Mouse (Mus musculus) stomach, embryonic 14.5 days (tissue): ENCODE measurements around the gene Hmgcl. TPM values are rescaled to one million over a fixed set of nuclear protein-coding genes. Genes with fewer than 3 reads are reported as not detected.

Experiments
- ATAC-seq: fragments of 200-750 bp; cut with Nextera tagmentation; 2 replicates; pipeline ENCODE4 v1.8.0; 2017; ENCODE audit warnings: low read depth, moderate TSS enrichment; ENCODE audit not compliant: insufficient number of reproducible peaks, insufficient read depth, low FRiP score
- H3K27ac ChIP-seq: fragments of 300-500 bp; sonication (generic); 2 replicates; pipeline ENCODE4 v1.5.1; 2014; ENCODE audit warnings: mild to moderate bottlenecking, low read length, moderate library complexity, mixed read lengths
- H3K27me3 ChIP-seq: fragments of 300-500 bp; sonication (generic); 2 replicates; pipeline ENCODE4 v1.6.1; 2014; ENCODE audit warnings: low read length, control low read depth, mixed read lengths; ENCODE audit not compliant: control insufficient read depth, insufficient read depth
- H3K36me3 ChIP-seq: fragments of 300-500 bp; sonication (generic); 2 replicates; pipeline ENCODE4 v1.6.1; 2014; ENCODE audit warnings: mild to moderate bottlenecking, control low read depth, low read length, moderate library complexity, mixed read lengths; ENCODE audit not compliant: control insufficient read depth, insufficient read depth
- H3K4me1 ChIP-seq: fragments of 300-500 bp; sonication (generic); 2 replicates; pipeline ENCODE4 v1.6.1; 2014; ENCODE audit warnings: low read length, control low read depth, mixed read lengths; ENCODE audit not compliant: control insufficient read depth, insufficient read depth
- H3K4me2 ChIP-seq: fragments of 300-500 bp; sonication (generic); replicated peaks from 2 replicates; pipeline ENCODE4 v1.6.1; 2014; ENCODE audit warnings: low read depth, low read length, control low read depth
- H3K4me3 ChIP-seq: fragments of 300-500 bp; sonication (generic); 2 replicates; pipeline ENCODE4 v1.5.1; 2014; ENCODE audit warnings: low read depth, low read length, control low read depth
- H3K9ac ChIP-seq: fragments of 300-500 bp; sonication (generic); replicated peaks from 2 replicates; pipeline ENCODE4 v1.6.1; 2014; ENCODE audit warnings: low read depth, mild to moderate bottlenecking, control low read depth, low read length, moderate library complexity, mixed read lengths
- H3K9me3 ChIP-seq: fragments of 300-500 bp; sonication (generic); 2 replicates; pipeline ENCODE4 v1.6.1; 2016; ENCODE audit warnings: low read depth, low read length, control low read depth; ENCODE audit not compliant: control insufficient read depth
- WGBS: fragments of 180-500 bp; shearing (Covaris S2); extraction: QIAGEN DNeasy Blood & Tissue Kit; methylation state at CpG from one replicate; pipeline ENCODE4 v1.1.7; 2014; 5-methylcytosine and 5-hydroxymethylcytosine counted together
- polyA plus RNA-seq: library from polyadenylated mRNA; unstranded; fragments of >200 nt; fragmentation: Nextera tagmentation; extraction: Ambion mirVana; gene quantifications from 2 replicates; pipeline ENCODE4 v1.2.1, GENCODE M21; 2014

The Hmgcl gene
- polyA plus RNA-seq, 1 experiment from 2014 or later, result 87.7 TPM

DNA sequence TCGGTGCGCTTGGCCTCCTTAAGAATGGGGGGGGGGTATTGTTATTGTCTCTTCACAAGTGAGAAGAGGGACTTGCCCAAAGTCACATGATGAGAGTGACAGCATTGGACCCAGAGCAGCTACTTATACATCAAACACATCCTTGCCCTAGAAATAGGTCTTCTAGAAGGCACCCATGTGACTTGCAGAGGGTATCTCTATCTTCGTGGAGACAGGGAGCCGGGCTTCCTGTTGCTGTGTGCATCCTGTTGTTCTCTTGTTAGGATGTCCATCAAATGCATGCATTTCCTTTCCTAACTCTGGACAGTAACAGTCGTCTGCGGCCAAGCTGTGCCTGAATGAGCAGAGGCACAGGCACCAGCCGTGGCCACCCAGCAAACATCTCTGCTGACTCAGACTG, 34.7 kb upstream of the Hmgcl start:
- H3K9ac ChIP-seq, result no peak overlapping the region
- no peak overlapping the region for H3K4me3 ChIP-seq
- no peaks in the 10 kb centered on the region for H3K9me3 ChIP-seq
- no peaks in the 10 kb centered on the region for H3K36me3 ChIP-seq
- H3K4me2 ChIP-seq, result no peak overlapping the region
- WGBS, result 75% methylated on average over 7 of the region's 7 CpGs
- ATAC-seq, result no peak
- no peaks in the 10 kb centered on the region for H3K4me1 ChIP-seq
- no peaks in the 10 kb centered on the region for H3K27me3 ChIP-seq
- H3K27ac ChIP-seq, result no peak overlapping the region

DNA sequence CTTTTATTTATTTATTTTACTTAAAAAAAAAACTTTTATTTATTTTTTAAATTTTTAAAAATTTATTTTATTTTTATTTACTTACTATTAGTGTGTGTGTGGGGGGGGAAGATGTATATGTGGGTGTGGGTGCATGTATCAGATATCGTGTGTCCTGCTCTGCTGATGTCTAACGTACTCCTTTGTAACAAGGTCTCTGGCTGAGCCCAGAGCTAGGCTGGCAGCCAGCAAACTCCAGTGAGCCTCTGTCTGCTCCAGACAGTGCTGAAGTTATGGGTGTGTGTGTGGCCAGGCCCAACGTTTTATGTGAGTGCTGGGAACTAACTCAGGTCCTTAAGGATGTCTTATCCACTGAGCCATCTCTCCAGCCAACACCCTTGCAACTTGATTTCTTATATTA, 34.1 kb upstream of the Hmgcl start:
- WGBS, result 63% methylated on average over 3 of the region's 3 CpGs
- Histone ChIP-seq H3K9me3 (no peaks in the 10 kb centered on the region), H3K4me2 (no peak overlapping the region), H3K36me3 (no peaks in the 10 kb centered on the region), H3K27ac (no peak overlapping the region), H3K4me1 (no peaks in the 10 kb centered on the region), H3K27me3 (no peaks in the 10 kb centered on the region), H3K4me3 (no peak overlapping the region), H3K9ac (no peak overlapping the region)
- no peak for ATAC-seq

DNA sequence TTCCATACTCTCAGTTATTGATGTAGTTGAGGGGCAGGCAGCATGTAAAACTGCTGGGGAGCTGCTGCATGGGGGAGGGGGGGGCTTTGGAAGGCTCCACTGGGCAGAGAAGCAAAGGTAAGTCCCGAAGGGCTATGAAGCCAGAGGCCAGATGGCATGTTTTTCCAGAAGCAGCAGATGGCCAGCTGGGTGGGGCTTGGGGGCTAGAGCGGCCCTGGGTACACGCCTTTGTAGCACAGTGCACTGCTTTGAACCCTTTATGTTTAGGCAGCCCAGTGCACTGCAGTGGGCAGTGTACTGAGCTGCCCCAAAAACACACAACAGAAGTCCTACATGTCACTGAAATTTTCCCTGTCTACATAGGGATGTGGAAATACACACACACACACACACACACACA, 33.4 kb upstream of the Hmgcl start:
- no peak overlapping the region for H3K4me2 ChIP-seq
- H3K27ac ChIP-seq, result no peak overlapping the region
- no peaks in the 10 kb centered on the region for H3K9me3 ChIP-seq
- H3K4me3 ChIP-seq, result no peak overlapping the region
- no peaks in the 10 kb centered on the region for H3K36me3 ChIP-seq
- no peak overlapping the region for H3K9ac ChIP-seq
- H3K27me3 ChIP-seq, result no peaks in the 10 kb centered on the region
- no peak for ATAC-seq
- WGBS, result 33% methylated on average over 3 of the region's 3 CpGs
- H3K4me1 ChIP-seq, result no peaks in the 10 kb centered on the region

DNA sequence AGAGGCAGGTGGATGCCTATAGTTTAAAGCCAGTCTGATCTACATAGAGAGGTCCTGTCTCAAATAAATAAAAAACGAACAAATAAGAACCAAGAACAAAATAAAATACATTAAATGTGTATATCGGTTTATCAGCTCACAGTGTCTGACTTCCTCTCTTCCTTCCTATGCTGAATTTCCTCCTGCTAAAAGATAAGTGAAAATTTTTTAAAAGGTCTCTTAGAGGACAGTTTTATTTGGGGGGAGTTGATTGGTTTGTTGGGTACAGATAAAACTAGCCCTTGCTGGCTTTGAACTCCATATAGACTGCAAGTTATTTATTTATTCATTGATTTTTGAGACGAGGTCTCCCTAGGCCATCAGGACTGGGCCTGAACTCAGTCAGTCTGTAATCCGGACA, 32.8 kb upstream of the Hmgcl start:
- 67% methylated on average over 4 of the region's 4 CpGs for WGBS

DNA sequence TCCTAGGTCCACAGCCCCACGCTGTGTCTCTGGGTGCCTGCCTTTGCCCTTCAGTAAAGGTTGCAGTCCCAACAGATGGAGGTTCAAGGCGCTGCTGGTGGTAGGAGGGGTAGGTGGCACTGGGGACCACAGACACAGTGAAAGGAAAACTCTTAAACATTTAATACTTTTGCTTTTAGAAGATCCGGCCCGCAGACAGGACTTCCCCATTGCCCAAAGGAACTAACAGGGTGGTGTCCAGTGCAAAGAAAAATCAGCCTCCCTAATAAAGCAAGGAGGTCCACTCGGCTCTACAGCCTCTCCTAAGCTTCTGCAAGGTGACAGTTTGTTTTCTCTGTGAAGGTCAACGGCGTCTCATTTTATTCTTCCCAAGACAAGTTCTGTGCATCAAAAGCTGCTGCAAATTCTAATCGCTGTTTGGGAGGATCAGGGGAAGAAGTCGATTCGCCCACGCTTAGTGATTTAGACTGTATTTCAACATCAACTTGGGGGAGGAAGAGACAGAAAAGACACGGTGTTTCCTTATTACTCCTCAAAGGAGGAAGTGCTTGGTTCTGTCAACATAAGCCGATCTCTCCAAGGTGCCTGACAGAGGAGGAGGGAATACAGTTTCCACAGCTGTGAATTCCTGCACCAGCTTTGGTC, 27.5 kb upstream of the Hmgcl start:
- H3K27ac ChIP-seq, result no peak overlapping the region
- 74% methylated on average over 13 of the region's 13 CpGs for WGBS

More for the DNA sequence above, 32.8 kb upstream of the Hmgcl start:
- Histone ChIP-seq H3K9ac (no peak overlapping the region), H3K4me2 (no peak overlapping the region), H3K4me1 (no peaks in the 10 kb centered on the region), H3K36me3 (no peaks in the 10 kb centered on the region), H3K27me3 (no peaks in the 10 kb centered on the region), H3K27ac (no peak overlapping the region), H3K4me3 (no peak overlapping the region), H3K9me3 (no peaks in the 10 kb centered on the region)
- ATAC-seq, result no peak

DNA sequence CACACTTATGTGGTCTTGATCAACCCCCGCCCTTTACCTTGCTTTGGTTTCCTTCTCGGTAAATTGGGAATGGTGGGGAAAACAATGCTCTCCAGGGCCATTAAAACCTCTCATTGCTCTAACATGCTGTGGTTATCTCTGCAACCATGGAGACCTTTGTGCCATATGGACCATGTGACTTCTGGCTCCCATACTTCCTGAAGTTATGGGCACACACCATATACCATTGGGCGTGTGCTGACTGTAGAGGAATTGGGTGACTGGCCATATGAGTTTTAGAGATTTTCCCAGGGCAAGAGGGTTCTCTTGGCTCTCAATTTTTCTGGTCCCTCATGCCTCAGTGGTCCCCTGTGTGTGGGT, 27.0 kb upstream of the Hmgcl start:
- Histone ChIP-seq H3K27me3 (no peaks in the 10 kb centered on the region), H3K4me2 (no peak overlapping the region), H3K4me1 (no peaks in the 10 kb centered on the region; the same call in 1 of the 2 replicates), H3K27ac (no peak overlapping the region), H3K9me3 (no peaks in the 10 kb centered on the region), H3K36me3 (peaks cover 6% of the 10 kb centered on the region), H3K9ac (no peak overlapping the region), H3K4me3 (no peak overlapping the region)
- ATAC-seq, result no peak
- WGBS, result 89% methylated on average over 3 of the region's 3 CpGs

More for the DNA sequence above, 27.5 kb upstream of the Hmgcl start:
- no peak overlapping the region for H3K9ac ChIP-seq
- H3K36me3 ChIP-seq, result peaks cover 2% of the 10 kb centered on the region
- no peaks in the 10 kb centered on the region; the same call in 1 of the 2 replicates for H3K4me1 ChIP-seq
- no peaks in the 10 kb centered on the region for H3K9me3 ChIP-seq
- H3K27me3 ChIP-seq, result no peaks in the 10 kb centered on the region
- ATAC-seq, result no peak
- H3K4me2 ChIP-seq, result no peak overlapping the region
- H3K4me3 ChIP-seq, result no peak overlapping the region

DNA sequence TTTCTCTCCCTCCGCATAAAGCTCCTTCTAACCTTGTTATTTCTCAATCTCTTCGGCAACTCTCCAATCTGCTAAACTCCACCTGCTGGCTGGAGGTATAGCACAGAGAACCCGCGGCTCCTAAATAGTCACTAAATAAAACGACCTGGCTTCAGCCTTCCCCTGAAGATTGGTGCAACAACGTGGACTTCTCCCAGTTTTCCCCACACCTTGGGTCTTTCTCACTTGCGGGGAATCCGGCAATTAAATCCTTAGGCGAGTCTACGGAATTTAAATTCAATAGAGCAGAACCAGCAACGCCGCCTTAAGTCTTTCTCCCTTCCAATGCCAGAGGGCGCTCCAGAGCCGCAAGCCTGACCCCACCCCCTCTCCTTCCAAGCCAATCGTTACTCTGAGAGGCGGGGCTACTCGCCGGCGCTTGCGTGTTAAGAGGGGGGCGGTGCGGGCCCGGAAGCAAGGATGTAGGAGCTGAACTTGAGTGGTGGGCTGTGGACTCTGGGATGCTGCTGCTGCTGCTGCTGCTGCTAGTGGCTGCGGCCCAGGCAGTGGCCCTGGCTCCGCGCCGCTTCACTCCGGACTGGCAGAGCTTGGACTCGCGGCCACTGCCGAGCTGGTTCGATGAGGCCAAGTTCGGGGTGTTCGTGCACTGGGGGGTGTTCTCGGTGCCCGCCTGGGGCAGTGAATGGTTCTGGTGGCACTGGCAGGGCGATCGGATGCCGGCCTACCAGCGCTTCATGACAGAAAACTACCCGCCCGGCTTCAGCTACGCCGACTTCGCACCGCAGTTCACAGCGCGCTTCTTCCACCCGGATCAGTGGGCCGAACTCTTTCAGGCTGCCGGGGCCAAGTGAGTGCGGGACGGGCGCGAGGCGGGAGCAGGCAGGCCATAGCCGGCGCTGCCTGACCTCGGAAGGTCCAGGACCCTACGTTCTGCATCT, 25.7 kb upstream of the Hmgcl start, which contains the start of gene Fuca1:
Gene Fuca1, plus strand, starts transcription at position 432 of the 938 bp plus-strand sequence.
- 2% methylated on average over 60 of the region's 60 CpGs for WGBS
- H3K36me3 ChIP-seq, result peaks cover 7% of the 10 kb centered on the region
- no peaks in the 10 kb centered on the region for H3K9me3 ChIP-seq

DNA sequence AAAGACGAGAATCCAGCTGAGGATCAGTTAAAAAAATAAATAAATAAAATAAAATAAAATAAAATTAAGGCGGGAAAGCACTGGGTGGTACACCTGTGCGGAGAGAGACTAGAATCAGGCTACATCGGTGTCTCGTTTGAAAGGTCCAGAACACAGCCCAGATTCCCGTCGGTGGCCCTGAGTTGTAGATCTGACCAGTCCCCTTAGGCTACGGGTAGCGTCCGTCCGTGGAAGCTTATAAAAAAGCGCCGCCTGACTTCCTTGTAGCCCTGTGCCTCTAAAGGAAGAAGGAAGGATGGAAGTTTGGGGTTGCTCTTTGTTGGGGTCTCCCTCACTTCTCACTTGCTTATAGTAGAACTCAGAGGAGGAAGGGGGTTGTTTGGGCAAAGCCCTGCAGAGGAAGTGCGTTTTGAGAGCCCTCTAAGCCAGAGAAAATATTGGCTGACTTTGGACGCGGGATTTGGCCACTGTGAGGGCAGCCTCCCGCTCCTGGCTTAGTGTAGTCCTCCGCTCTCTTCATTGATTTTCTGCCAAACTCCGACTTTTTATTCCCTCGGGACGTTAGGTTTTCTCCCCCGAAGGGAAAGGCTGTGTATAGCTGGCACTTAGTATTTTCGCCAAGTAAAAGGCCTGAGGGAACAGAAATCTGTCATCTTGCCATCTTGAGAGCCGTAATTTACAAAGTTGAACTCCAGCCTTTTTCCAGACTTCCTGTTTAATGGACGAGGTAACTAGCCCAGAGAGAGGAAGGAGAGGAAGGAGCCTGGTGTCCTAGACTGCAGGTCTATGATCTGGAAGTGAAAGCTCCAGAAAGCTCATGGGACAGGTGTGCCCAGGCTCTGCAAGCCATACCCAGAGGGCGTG, 24.8 kb upstream of the Hmgcl start:
- peak overlapping the region; percentile 81 for H3K4me3 ChIP-seq
- H3K27ac ChIP-seq, result peak overlapping the region; percentile 72
- peaks cover 10% of the 10 kb centered on the region for H3K36me3 ChIP-seq
- 0 out of 2 replicates have a peak, but pooled peaks have one; percentile 21 for ATAC-seq
- H3K4me2 ChIP-seq, result peak overlapping the region; percentile 90
- 3% methylated on average over 26 of the region's 26 CpGs for WGBS
- H3K4me1 ChIP-seq, result no peaks in the 10 kb centered on the region; the same call in 1 of the 2 replicates
- H3K9me3 ChIP-seq, result no peaks in the 10 kb centered on the region
- no peaks in the 10 kb centered on the region for H3K27me3 ChIP-seq
- peak overlapping the region; percentile 79 for H3K9ac ChIP-seq

More for the DNA sequence above, 25.7 kb upstream of the Hmgcl start, which contains the start of gene Fuca1:
- ATAC-seq, result peak; percentile 91
- Histone ChIP-seq H3K4me3 (peak within 1 kb of the TSS; percentile 81), H3K27me3 (no peaks in the 10 kb centered on the region), H3K4me2 (peak within 1 kb of the TSS; percentile 90), H3K9ac (peak within 1 kb of the TSS; percentile 79), H3K4me1 (no peaks in the 10 kb centered on the region; the same call in 1 of the 2 replicates), H3K27ac (peak within 1 kb of the TSS; percentile 72)
